Mouse (Mus musculus) 416B (cell line): ENCODE measurements around the gene Jup.

ENCODE experiments used
- DNase-seq: peaks from one replicate; pipeline ENCODE4 v3.0.0; 2011; ENCODE audit warnings: low read depth

Jup gene

DNA sequence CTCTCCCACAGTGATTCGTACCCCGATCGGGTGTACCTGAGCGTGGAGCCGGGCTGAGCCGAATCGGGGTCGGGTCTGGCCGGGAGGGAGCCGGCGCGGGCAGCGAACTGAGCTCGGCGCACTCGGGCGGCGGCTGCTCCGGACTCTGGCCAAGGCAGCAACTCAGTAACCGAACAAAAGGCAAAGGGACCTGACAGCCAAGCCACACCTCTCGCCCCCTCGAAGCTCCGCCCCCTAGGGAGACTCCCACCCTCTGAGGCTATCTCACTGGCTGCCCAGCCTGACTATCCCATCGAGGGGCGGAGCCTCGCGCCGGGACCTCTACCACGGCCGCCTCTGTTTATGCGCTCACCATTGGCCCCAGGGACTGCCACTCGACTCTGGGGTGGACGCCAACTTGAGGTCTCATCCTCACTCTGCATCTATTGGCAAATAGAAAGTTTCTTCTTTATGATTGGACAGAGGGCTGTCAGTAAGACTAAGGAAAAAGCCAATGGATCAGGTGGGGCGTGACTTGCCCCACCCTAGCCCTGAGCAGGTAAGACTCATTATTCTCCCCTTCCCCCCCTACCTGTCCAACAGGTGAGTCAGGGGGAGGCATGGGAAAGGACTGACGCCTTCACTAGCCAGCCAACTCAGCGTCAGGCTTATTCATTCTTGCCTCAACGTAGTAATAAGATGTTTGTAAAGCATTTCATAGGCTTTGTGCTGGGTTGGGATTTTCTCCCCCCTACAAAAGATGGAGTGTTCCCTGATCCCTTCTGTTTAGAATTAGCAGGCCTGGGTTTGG lies at the start of gene Jup:
TSS of gene Jup (minus strand) at position 164 of the 790 bp plus-strand sequence.
- no peak for DNase-seq

DNA sequence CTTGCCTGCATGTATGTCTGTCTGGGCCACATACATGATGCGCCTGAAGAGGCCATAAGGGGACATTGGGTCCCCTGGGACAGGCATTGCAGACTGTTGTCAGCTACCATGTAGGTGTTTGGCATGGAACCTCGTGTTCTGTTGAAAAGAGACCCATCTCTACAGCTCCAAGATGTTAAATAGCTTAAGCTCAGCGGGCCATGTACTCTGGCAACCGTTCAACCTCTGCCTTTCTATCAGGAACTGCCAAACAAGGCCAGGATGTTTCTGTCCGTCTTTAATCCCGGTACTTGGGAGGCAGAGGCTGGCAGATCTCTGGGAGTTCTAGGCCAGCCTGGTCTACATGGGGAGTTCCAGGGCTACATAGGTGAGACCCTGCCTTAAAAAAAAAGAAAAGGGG lies 45.1 kb upstream of the Jup start:
- DNase-seq = no peak

DNA sequence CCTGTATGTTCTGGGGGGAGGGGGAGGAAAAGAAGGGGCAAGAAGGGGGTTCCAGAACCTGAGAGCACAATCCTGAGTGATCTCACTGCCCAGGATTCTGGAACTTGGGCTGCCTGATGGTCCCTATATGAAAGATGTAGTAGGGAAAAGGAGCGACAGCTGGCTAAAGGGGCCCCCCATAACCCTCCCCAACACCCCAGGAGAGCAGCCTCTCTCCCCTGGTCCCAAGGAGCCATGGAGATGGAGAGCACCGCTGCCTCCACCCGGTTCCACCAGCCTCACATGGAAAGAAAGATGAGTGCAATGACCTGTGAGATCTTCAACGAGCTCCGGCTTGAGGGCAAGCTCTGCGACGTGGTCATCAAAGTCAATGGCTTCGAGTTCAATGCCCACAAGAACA lies 44.2 kb upstream of the Jup start, which contains the start of the genes Nt5c3b and Klhl10:
TSS of gene Nt5c3b (minus strand) at position 12 of the 400 bp plus-strand sequence.
TSS of gene Klhl10 (plus strand) at position 121 of the 400 bp plus-strand sequence.
- DNase-seq = no peak

DNA sequence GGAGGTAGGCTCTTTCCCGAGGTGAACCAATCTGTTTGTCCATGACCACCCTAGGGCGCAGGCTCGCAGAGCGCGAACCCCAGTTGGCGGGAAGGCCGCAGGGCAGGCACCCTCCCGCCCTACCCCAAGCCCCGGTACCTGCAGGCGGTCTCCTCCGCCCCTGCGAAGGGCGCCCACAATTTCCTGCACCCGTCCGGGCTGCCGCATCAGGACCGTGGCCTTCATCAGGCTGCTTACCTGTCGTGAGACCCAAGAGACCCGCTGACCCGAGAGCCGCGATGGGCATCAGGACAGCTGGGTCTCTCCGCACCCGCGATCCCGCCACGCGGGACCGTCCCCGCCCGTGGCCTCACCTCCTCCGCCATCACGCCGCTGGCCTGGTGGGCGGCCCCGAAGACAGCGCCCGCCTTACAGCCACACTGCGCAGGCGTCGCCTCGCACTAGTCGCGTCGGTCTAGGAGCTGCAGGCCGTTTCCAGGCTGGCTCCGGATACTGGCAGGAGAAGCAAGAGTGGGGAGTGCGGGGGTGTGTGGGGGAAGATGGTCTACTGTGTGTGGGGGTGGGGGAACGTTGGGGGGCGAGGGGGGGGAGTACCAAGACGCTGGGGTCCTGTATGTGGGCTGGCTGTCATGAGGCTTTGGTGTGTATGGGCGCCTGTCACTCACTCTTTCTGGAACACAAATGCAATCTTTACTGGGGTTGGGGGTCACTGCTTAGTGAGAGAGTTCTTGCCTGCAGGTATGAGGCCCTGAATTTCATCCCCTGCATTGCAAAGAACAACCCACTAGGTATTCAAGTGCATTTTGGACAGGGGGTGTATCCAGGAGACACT lies 43.3 kb upstream of the Jup start:
- DNase-seq = peak; percentile 62

GRCm38 (mm10) chr11:100437901-100438300 lies 40.3 kb upstream of the Jup start:
- DNase-seq = no peak

DNA sequence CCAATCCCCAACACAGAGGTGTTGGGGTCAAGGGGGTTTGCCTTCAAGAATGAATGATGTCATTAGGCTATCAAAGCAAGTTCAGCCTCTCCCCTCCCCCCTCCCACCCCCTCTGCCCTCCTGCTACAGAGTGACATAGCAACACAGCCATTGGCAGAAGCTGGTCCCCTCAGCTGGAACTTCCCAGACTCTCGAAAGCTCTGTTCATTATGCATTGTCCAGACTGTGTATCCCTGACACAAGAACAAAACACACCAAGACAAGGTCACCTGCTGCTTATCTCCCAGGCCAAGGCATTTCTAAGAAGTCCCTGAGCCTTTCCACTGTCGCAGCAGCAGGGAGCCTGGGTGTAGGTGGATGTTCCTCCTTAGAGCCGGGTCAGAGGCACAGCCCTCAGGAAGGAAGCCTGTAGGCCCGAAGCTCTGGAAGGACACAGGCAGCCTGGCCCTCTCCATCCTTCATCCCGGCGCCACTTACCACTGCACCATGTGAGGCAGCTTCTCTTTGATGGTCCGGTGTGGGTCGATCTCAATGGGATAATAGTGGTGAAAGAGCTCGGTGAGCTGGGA lies 38.2 kb upstream of the Jup start:
- DNase-seq = no peak

DNA sequence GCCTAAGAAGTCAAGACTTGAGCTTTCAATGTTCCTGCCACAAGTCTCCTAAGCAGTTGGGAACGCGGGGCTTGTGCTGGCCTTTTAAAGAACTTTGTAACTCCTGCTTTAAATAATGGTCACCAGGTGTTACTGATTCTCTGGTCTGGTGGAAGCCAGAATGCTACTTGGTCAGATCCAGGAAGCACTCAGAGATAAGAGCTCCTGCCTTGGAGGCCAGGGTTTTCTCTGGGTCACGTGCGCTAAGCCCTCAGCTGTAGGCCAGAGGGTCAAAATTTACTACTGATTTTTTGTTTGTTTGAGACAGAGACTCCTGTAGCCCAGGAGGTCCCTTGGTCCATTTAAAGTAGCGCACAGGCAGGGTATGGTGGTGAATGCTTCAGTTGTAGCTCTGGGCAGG lies 34.4 kb upstream of the Jup start:
- no peak for DNase-seq

DNA sequence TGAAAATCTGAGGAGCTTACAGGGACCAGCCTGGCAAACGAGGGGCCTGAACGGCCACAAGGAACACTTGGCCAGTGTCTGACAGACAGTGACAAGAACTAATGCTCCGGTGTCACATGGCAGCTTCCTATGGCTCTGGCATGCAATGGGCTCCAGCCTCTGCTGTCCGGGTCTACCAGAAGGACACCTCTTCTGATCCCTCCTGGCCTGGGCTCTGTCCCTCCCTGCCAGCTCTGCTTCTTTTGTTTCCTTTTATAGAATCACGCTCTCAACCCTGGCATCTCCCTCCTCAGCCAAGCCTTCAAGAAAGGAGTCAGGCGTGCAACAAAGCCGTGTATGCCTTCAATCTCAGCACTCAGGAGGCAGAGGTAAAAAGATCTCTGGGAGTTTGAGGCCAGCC lies 32.5 kb upstream of the Jup start:
- DNase-seq = no peak

DNA sequence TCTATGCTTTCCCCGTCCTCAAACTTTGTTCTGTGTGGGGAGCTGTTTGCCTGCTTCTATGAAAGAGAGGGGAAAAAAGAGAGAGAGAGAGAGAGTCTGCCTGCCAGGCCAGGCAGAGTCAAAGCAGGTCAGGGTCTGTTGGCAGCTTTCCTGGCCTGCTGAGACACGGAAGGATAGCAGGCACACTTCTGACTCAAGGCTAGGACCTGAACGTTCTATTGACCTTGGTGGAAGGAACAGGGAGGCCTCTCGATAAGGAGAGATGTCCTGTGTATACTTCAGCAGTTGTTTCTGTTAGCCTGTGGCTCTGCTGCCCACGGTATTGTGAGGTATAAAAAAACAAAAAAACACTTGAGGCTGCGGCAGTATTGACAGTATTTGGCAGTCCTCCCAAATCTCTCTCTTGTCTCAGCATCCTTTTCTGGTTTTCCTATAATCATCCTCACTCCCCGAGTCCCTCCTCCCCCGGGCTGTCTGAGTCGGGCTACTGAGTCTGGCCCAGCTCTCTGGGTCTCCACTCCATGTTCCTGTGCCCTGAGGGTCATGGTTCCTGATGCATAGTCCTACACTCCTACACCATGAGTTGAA lies 31.1 kb upstream of the Jup start:
- DNase-seq = no peak

DNA sequence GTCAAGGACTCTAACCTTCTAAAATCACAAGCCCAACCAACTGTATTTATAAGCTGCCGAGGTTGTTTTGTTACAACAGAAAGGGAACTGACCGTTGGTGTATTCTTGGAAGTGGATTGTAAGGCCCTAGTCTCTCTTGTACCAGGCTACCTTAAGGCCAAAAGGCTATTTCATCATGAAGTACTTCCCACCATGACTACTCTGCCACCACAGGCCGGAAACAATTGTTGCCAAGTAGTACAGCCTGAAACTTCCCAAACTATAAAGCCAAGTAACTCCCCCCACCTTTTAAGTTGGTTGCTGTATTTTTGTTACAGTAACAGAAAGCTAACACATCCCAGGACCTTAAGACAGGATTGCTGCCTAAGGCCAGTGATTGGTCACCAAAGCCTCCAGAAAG lies 29.3 kb upstream of the Jup start:
- DNase-seq = peak; percentile 77

DNA sequence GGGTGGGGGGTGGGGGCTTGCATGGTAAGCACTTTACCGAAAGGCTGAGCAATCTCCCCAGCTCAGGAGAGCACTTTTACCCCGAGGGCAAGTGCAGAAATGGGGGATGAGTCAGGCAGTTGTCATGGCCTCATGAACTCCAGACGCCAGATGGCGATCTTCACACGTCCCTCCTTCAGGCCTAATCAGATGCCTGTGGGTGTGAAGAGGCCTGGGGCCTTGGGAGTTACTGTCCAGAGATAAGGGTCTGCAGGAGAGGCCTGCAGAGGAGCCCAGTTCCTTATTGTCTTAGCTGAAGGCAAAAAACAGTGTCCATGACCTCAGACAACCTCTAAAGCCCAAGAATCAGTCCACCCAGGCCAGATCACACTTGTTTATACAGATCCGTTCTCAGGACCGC lies 28.3 kb upstream of the Jup start:
- peak; percentile 84 for DNase-seq

DNA sequence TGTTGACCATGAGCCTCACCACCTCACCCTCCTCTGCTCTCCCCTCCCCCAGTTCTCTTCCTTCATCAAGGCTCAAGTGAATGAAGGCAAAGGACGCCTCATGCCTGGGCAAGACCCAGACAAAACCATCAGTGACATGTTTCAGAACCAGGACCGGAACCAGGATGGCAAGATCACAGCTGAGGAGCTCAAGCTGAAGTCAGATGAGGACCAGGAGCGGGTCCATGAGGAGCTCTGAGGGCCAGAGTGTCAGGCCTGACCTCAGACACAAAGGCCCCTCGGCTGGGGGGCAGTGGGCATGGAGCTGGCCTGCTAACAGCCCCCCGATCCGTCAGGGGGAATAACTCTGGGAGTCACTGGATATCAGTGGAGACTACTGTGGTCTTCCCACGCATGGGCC lies 26.3 kb upstream of the Jup start:
- DNase-seq = no peak

GRCm38 (mm10) chr11:100421537-100421936 lies 24.0 kb upstream of the Jup start:
- no peak for DNase-seq

- DNase-seq = no peak
Measured at GRCm38 (mm10) chr11:100414914-100415822, 17.6 kb upstream of the Jup start, which contains the start of gene Fkbp10. Fkbp10 (plus strand) TSS chr11:100415697.

GRCm38 (mm10) chr11:100414021-100414913 lies 16.7 kb upstream of the Jup start, which contains the start of gene P3h4:
P3h4 (minus strand) TSS chr11:100414836.
- DNase-seq = no peak

GRCm38 (mm10) chr11:100413541-100413940 lies 16.0 kb upstream of the Jup start:
- DNase-seq = no peak

DNA sequence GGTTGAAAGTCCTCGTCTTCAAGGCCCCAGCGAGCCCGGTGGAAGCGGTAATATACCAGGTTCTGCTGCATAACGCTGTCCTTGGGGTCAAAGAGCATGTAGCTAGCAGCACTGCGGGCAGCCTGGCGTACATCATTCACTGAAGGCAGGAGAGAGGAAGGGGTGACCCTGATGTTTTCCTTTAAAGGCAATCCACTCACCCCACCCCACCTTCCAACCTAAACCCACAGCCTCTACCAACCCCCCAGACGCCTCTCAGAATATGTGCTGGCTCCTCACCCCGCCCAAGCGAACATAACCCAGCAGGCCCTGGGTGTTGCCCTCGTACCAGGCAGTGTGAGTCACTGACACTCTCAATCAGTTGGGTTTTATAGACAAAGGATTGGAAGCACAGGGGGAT lies 14.2 kb upstream of the Jup start:
- peak; percentile 39 for DNase-seq

DNA sequence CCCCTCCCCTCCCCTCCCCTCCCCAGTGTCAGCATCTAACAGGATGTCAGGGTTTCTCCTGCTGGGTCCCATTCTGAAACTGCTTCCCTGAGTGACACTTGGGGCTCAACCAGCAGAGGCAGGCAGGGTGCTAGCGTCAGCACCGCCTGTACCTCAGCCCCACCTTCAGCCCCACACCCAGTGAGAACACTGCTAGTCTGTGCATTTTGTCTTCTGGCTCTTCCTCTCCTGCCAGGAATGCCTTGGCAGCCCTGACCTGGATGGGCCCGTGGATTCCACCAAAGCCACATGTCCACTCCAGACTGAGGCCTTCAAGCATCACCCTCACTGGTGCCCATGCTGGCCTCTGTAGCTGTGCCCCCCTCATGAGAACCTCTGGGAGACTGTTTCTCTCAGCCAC lies 12.1 kb upstream of the Jup start:
- DNase-seq = no peak

DNA sequence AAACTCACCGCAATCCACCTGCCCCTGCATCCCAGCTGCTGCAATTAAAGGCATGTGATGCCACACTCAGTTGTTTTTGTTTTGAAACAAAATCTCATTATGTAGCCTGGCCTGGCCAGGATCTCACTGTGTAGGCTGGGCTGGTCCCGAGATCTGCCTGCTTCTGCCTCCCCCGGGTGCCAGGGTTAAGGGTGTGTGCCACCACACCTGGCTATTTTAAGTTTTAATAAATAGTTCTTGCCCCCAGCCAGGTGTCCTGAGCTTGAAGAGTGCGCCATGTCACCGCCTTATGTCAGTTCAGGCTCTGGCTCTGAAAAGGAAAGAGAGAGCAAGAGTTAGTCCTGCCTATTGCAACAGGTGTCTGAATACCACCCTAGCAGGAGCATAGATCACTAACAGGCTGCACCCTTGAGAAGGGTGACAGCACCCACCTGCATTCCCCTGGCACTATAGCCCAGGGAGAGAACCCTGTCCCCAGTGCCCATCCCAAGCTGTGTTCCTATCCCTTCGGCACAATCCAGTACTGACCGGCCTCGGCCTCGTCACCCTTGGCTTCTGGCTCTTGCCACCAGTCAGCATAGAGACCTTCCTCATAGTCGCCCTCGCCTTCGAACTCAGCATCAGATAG lies 11.4 kb upstream of the Jup start:
- no peak for DNase-seq
